Mouse (Mus musculus): ENCODE data around the gene Cryba2.

Cryba2 gene

DNA sequence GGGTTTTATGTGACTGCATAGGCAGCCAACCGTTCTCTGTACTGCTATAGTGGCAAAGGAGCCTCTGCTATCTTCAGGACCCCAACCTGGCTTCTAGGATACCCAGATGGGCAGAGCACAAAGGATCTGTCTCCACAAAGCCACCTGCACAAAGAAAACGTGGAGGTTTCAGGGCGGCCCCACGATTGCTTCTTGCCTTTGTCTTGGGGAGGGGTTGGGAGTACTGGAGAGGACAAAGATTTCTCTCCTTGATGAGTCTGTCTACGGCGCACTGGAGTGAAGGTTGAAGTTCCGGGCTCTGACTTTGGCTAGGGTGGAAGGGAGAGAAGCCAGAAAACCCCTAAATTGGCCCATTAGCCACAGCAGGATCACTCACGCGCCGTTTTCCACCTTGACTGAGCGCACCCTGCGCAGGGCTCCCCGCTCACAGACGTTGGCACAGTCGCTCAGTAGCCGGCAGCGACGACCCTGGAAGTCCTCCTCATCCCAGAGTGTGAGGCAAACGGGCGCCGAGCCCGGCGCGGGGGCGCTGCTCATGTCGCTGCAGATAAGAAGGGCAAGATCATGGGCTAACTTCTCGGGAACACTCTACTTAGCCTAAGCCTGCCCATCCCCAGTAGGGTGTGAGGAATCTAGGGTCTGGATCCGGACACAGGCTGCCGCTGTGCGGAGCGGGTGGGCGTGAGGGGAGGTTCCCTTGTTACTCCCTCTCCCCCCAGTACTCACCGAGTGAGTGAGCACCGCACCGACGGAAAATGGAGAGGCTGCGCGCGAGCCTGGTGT is 401 bp downstream of the Cryba2 start:
- TF ChIP-seq NANOG (IDR thresholded peaks at IDR 0.05; ENCODE audit: borderline replicate concordance, low read length), result no peak
- TF ChIP-seq POU5F1 (IDR thresholded peaks at IDR 0.05; ENCODE audit: borderline replicate concordance, low read length), result no peak
- TF ChIP-seq CTCF (conservative IDR thresholded peaks at IDR 0.05; ENCODE audit: low read length), result no peak
- H3K4me3 ChIP-seq (replicated peaks; ENCODE audit: low read length), result peak overlapping the region; percentile 72
- H3K36me3 ChIP-seq (ENCODE audit: insufficient read depth, low read length), result no peaks in the 10 kb centered on the region
- no peaks in the 10 kb centered on the region for H3K9me3 ChIP-seq (ENCODE audit: low read length)
- peaks cover 94% of the 10 kb centered on the region for H3K27me3 ChIP-seq (ENCODE audit: insufficient read depth, low read length)
- H3K4me1 ChIP-seq (replicated peaks; ENCODE audit: low read depth, low read length), result peaks cover 43% of the 10 kb centered on the region

- Histone ChIP-seq H3K27me3 (ENCODE audit: insufficient read depth, low read length) (peaks cover 94% of the 10 kb centered on the region), H3K9me3 (ENCODE audit: low read length) (no peaks in the 10 kb centered on the region), H3K36me3 (ENCODE audit: insufficient read depth, low read length) (no peaks in the 10 kb centered on the region), H3K4me3 (replicated peaks; ENCODE audit: low read length) (no peak overlapping the region), H3K4me1 (replicated peaks; ENCODE audit: low read depth, low read length) (peaks cover 34% of the 10 kb centered on the region)
- TF ChIP-seq NANOG (IDR thresholded peaks at IDR 0.05; ENCODE audit: borderline replicate concordance, low read length), result no peak
- no peak for TF ChIP-seq POU5F1 (IDR thresholded peaks at IDR 0.05; ENCODE audit: borderline replicate concordance, low read length)
- TF ChIP-seq CTCF (conservative IDR thresholded peaks at IDR 0.05; ENCODE audit: low read length), result no peak
Measured at GRCm38 (mm10) chr1:74891513-74891912, 1.4 kb downstream of the Cryba2 start.

DNA sequence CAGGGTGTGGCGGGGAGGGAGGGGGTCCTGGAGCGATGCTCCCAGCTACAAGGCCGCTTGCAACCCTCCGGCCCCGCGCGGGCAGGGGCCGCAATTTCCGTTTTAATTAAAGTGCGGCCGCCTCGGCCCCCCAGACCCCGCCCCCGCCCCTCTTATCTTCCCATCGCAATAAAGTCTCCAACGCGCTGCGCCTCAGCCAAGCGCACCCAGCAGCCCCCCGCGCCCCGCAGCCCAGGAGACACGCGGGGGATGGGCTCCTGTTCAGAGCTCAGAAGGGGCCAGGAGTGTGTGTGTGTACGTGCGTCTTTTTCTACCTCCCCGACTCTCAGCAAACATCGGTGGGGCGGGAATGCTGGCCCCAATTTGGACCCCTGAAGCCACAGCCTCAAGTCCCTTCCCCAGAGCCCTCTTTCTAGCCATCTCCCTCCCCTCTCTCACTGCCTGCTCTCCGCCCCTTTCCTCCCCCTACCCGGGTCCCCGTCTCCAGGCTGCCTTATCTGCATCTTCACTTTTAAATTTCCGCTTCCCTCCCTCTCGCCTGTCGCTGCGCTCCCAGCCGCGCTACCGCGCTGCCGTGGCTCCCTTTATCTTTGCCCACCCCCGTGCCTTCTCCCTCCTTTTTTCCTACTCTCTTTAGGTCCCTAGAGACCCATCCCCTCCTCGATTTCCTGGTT is 7.4 kb downstream of the Cryba2 start, which contains the start of gene Fev:
TSS of gene Fev (minus strand) at position 51 of the 674 bp plus-strand sequence.
- Histone ChIP-seq H3K4me1 (replicated peaks; ENCODE audit: low read depth, low read length) (peaks cover 39% of the 10 kb centered on the region), H3K4me3 (replicated peaks; ENCODE audit: low read length) (peak within 1 kb of the TSS; percentile 66), H3K27me3 (ENCODE audit: insufficient read depth, low read length) (peaks cover 95% of the 10 kb centered on the region), H3K36me3 (ENCODE audit: insufficient read depth, low read length) (no peaks in the 10 kb centered on the region), H3K9me3 (ENCODE audit: low read length) (no peaks in the 10 kb centered on the region)
- no peak for TF ChIP-seq CTCF (conservative IDR thresholded peaks at IDR 0.05; ENCODE audit: low read length)
- TF ChIP-seq POU5F1 (IDR thresholded peaks at IDR 0.05; ENCODE audit: borderline replicate concordance, low read length), result no peak
- TF ChIP-seq NANOG (IDR thresholded peaks at IDR 0.05; ENCODE audit: borderline replicate concordance, low read length), result no peak

- TF ChIP-seq CTCF (conservative IDR thresholded peaks at IDR 0.05; ENCODE audit: low read length) (no peak), NANOG (IDR thresholded peaks at IDR 0.05; ENCODE audit: borderline replicate concordance, low read length) (no peak), POU5F1 (IDR thresholded peaks at IDR 0.05; ENCODE audit: borderline replicate concordance, low read length) (no peak)
- Histone ChIP-seq H3K36me3 (ENCODE audit: insufficient read depth, low read length) (no peaks in the 10 kb centered on the region), H3K9me3 (ENCODE audit: low read length) (no peaks in the 10 kb centered on the region), H3K27me3 (ENCODE audit: insufficient read depth, low read length) (peaks cover 93% of the 10 kb centered on the region), H3K4me3 (replicated peaks; ENCODE audit: low read length) (peak overlapping the region; percentile 66), H3K4me1 (replicated peaks; ENCODE audit: low read depth, low read length) (peaks cover 39% of the 10 kb centered on the region)
Measured at GRCm38 (mm10) chr1:74884196-74885141, 8.5 kb downstream of the Cryba2 start.

GRCm38 (mm10) chr1:74883441-74883840 is 9.5 kb downstream of the Cryba2 start:
- Histone ChIP-seq H3K9me3 (ENCODE audit: low read length) (no peaks in the 10 kb centered on the region), H3K36me3 (ENCODE audit: insufficient read depth, low read length) (no peaks in the 10 kb centered on the region), H3K4me3 (replicated peaks; ENCODE audit: low read length) (no peak overlapping the region), H3K4me1 (replicated peaks; ENCODE audit: low read depth, low read length) (peaks cover 39% of the 10 kb centered on the region), H3K27me3 (ENCODE audit: insufficient read depth, low read length) (peaks cover 96% of the 10 kb centered on the region)
- TF ChIP-seq CTCF (conservative IDR thresholded peaks at IDR 0.05; ENCODE audit: low read length) (no peak), NANOG (IDR thresholded peaks at IDR 0.05; ENCODE audit: borderline replicate concordance, low read length) (no peak), POU5F1 (IDR thresholded peaks at IDR 0.05; ENCODE audit: borderline replicate concordance, low read length) (no peak)

- Histone ChIP-seq H3K9me3 (ENCODE audit: low read length) (no peaks in the 10 kb centered on the region), H3K4me3 (replicated peaks; ENCODE audit: low read length) (peak overlapping the region; percentile 54), H3K36me3 (ENCODE audit: insufficient read depth, low read length) (no peaks in the 10 kb centered on the region), H3K27me3 (ENCODE audit: insufficient read depth, low read length) (peaks cover 96% of the 10 kb centered on the region), H3K4me1 (replicated peaks; ENCODE audit: low read depth, low read length) (peaks cover 39% of the 10 kb centered on the region)
- TF ChIP-seq CTCF (conservative IDR thresholded peaks at IDR 0.05; ENCODE audit: low read length), result no peak
- TF ChIP-seq NANOG (IDR thresholded peaks at IDR 0.05; ENCODE audit: borderline replicate concordance, low read length), result no peak
- no peak for TF ChIP-seq POU5F1 (IDR thresholded peaks at IDR 0.05; ENCODE audit: borderline replicate concordance, low read length)
Measured at GRCm38 (mm10) chr1:74882828-74883227, 10.1 kb downstream of the Cryba2 start.

GRCm38 (mm10) chr1:74882055-74882734 is 10.7 kb downstream of the Cryba2 start:
- H3K4me1 ChIP-seq (replicated peaks; ENCODE audit: low read depth, low read length), result peaks cover 39% of the 10 kb centered on the region
- no peaks in the 10 kb centered on the region for H3K36me3 ChIP-seq (ENCODE audit: insufficient read depth, low read length)
- no peaks in the 10 kb centered on the region for H3K9me3 ChIP-seq (ENCODE audit: low read length)
- TF ChIP-seq POU5F1 (IDR thresholded peaks at IDR 0.05; ENCODE audit: borderline replicate concordance, low read length) (no peak), CTCF (conservative IDR thresholded peaks at IDR 0.05; ENCODE audit: low read length) (no peak), NANOG (IDR thresholded peaks at IDR 0.05; ENCODE audit: borderline replicate concordance, low read length) (no peak)
- peaks cover 97% of the 10 kb centered on the region for H3K27me3 ChIP-seq (ENCODE audit: insufficient read depth, low read length)
- peak overlapping the region; percentile 54 for H3K4me3 ChIP-seq (replicated peaks; ENCODE audit: low read length)
